Mouse (Mus musculus): ENCODE measurements around the gene Gins1. TPM values are rescaled to one million over a fixed set of nuclear protein-coding genes. Genes with fewer than 3 reads are reported as not detected.
A peak's percentile ranks its signal among the peaks of the same experiment; 100 is the strongest.

Gene Gins1
- 41.4 and 45.8 TPM in 2 replicates for polyA plus RNA-seq (2015; fragmentation: Nextera tagmentation; extraction: Ambion mirVana)

- Histone ChIP-seq H3K36me3 (no peaks in the 10 kb centered on the region), H3K4me1 (peaks cover 10% of the 10 kb centered on the region), H3K4me3 (peak within 1 kb of the TSS; percentile 70), H3K4me2 (peak within 1 kb of the TSS; percentile 83), H3K27me3 (no peaks in the 10 kb centered on the region), H3K9ac (peak within 1 kb of the TSS; percentile 75), H3K27ac (peak within 1 kb of the TSS; percentile 84), H3K9me3 (no peaks in the 10 kb centered on the region)
- 35% methylated on average over 9 of the region's 9 CpGs for WGBS
- no peak for ATAC-seq (ENCODE audit: borderline replicate concordance, extremely low read depth, low FRiP score, low TSS enrichment)
Measured at GRCm38 (mm10) chr2:150904936-150905450, at the start of gene Gins1. TSS of gene Gins1 (plus strand) at chr2:150905400.

GRCm38 (mm10) chr2:150858724-150859487, 46.3 kb upstream of the Gins1 start:
- H3K27me3 ChIP-seq = no peaks in the 10 kb centered on the region
- H3K27ac ChIP-seq = no peak overlapping the region
- H3K36me3 ChIP-seq = no peaks in the 10 kb centered on the region
- no peak overlapping the region for H3K4me3 ChIP-seq
- 70% methylated on average over 9 of the region's 9 CpGs for WGBS
- no peak for ATAC-seq (ENCODE audit: borderline replicate concordance, extremely low read depth, low FRiP score, low TSS enrichment)
- H3K9me3 ChIP-seq = no peaks in the 10 kb centered on the region
- no peak overlapping the region for H3K9ac ChIP-seq
- no peaks in the 10 kb centered on the region for H3K4me1 ChIP-seq
- H3K4me2 ChIP-seq = no peak overlapping the region

GRCm38 (mm10) chr2:150859709-150860470, 45.3 kb upstream of the Gins1 start:
- no peaks in the 10 kb centered on the region for H3K36me3 ChIP-seq
- no peaks in the 10 kb centered on the region for H3K27me3 ChIP-seq
- no peak overlapping the region for H3K9ac ChIP-seq
- no peaks in the 10 kb centered on the region for H3K9me3 ChIP-seq
- WGBS = 71% methylated on average over 11 of the region's 11 CpGs
- no peak overlapping the region for H3K4me2 ChIP-seq
- no peak overlapping the region for H3K27ac ChIP-seq
- no peak overlapping the region for H3K4me3 ChIP-seq
- ATAC-seq (ENCODE audit: borderline replicate concordance, extremely low read depth, low FRiP score, low TSS enrichment) = no peak
- H3K4me1 ChIP-seq = no peaks in the 10 kb centered on the region

- Histone ChIP-seq H3K4me3 (no peak overlapping the region), H3K4me1 (no peaks in the 10 kb centered on the region), H3K4me2 (no peak overlapping the region), H3K9ac (no peak overlapping the region), H3K36me3 (no peaks in the 10 kb centered on the region), H3K27me3 (no peaks in the 10 kb centered on the region), H3K9me3 (no peaks in the 10 kb centered on the region), H3K27ac (no peak overlapping the region)
- ATAC-seq (ENCODE audit: borderline replicate concordance, extremely low read depth, low FRiP score, low TSS enrichment) = no peak
- WGBS = 89% methylated on average over 2 of the region's 2 CpGs
Measured at GRCm38 (mm10) chr2:150861128-150861527, 44.1 kb upstream of the Gins1 start.

GRCm38 (mm10) chr2:150867021-150867420, 38.2 kb upstream of the Gins1 start:
- H3K27ac ChIP-seq = no peak overlapping the region
- no peaks in the 10 kb centered on the region for H3K4me1 ChIP-seq
- no peaks in the 10 kb centered on the region for H3K36me3 ChIP-seq
- H3K4me3 ChIP-seq = no peak overlapping the region
- no peak overlapping the region for H3K9ac ChIP-seq
- H3K4me2 ChIP-seq = no peak overlapping the region
- 89% methylated on average over 2 of the region's 2 CpGs for whole genome bisulfite sequencing
- no peak for ATAC-seq (ENCODE audit: borderline replicate concordance, extremely low read depth, low FRiP score, low TSS enrichment)
- no peaks in the 10 kb centered on the region for H3K27me3 ChIP-seq
- H3K9me3 ChIP-seq = no peaks in the 10 kb centered on the region

- 87% methylated on average over 1 of the region's 1 CpGs for WGBS
- no peaks in the 10 kb centered on the region for H3K36me3 ChIP-seq
Measured at GRCm38 (mm10) chr2:150869446-150869845, 35.8 kb upstream of the Gins1 start.

GRCm38 (mm10) chr2:150874508-150874907, 30.7 kb upstream of the Gins1 start:
- no peaks in the 10 kb centered on the region for H3K9me3 ChIP-seq
- H3K9ac ChIP-seq = no peak overlapping the region
- no peaks in the 10 kb centered on the region for H3K27me3 ChIP-seq
- H3K36me3 ChIP-seq = no peaks in the 10 kb centered on the region
- no peak overlapping the region for H3K27ac ChIP-seq
- no peak for ATAC-seq (ENCODE audit: borderline replicate concordance, extremely low read depth, low FRiP score, low TSS enrichment)
- H3K4me1 ChIP-seq = no peaks in the 10 kb centered on the region
- H3K4me3 ChIP-seq = no peak overlapping the region
- H3K4me2 ChIP-seq = no peak overlapping the region
- WGBS = 79% methylated on average over 1 of the region's 1 CpGs

More at GRCm38 (mm10) chr2:150869446-150869845, 35.8 kb upstream of the Gins1 start:
- Histone ChIP-seq H3K27me3 (no peaks in the 10 kb centered on the region), H3K27ac (no peak overlapping the region), H3K9ac (no peak overlapping the region), H3K4me1 (no peaks in the 10 kb centered on the region), H3K4me2 (no peak overlapping the region), H3K4me3 (no peak overlapping the region), H3K9me3 (no peaks in the 10 kb centered on the region)
- ATAC-seq (ENCODE audit: borderline replicate concordance, extremely low read depth, low FRiP score, low TSS enrichment) = no peak

- Histone ChIP-seq H3K9me3 (no peaks in the 10 kb centered on the region), H3K4me2 (no peak overlapping the region), H3K9ac (no peak overlapping the region), H3K4me3 (no peak overlapping the region), H3K4me1 (no peaks in the 10 kb centered on the region), H3K36me3 (no peaks in the 10 kb centered on the region), H3K27me3 (no peaks in the 10 kb centered on the region), H3K27ac (no peak overlapping the region)
- ATAC-seq (ENCODE audit: borderline replicate concordance, extremely low read depth, low FRiP score, low TSS enrichment) = no peak
- WGBS = 94% methylated on average over 1 of the region's 1 CpGs
Measured at GRCm38 (mm10) chr2:150875226-150875625, 30.0 kb upstream of the Gins1 start.

GRCm38 (mm10) chr2:150877561-150877960, 27.6 kb upstream of the Gins1 start:
- no peak for ATAC-seq (ENCODE audit: borderline replicate concordance, extremely low read depth, low FRiP score, low TSS enrichment)
- no peaks in the 10 kb centered on the region for H3K27me3 ChIP-seq
- WGBS = 75% methylated on average over 4 of the region's 4 CpGs
- no peaks in the 10 kb centered on the region for H3K36me3 ChIP-seq
- no peak overlapping the region for H3K27ac ChIP-seq
- no peak overlapping the region for H3K4me3 ChIP-seq
- H3K9ac ChIP-seq = no peak overlapping the region
- no peak overlapping the region for H3K4me2 ChIP-seq
- H3K4me1 ChIP-seq = no peaks in the 10 kb centered on the region
- H3K9me3 ChIP-seq = no peaks in the 10 kb centered on the region

GRCm38 (mm10) chr2:150884075-150884778, 21.0 kb upstream of the Gins1 start:
- H3K27ac ChIP-seq = no peak overlapping the region
- 94% methylated on average over 8 of the region's 8 CpGs for WGBS
- H3K4me3 ChIP-seq = no peak overlapping the region
- no peaks in the 10 kb centered on the region for H3K9me3 ChIP-seq
- H3K4me1 ChIP-seq = 0 out of 2 replicates have a peak, but pooled peaks cover 3% of the 10 kb centered on the region
- H3K27me3 ChIP-seq = no peaks in the 10 kb centered on the region
- ATAC-seq (ENCODE audit: borderline replicate concordance, extremely low read depth, low FRiP score, low TSS enrichment) = peak; percentile 20; the same call in 1 of the 2 replicates
- no peak overlapping the region for H3K9ac ChIP-seq
- no peaks in the 10 kb centered on the region for H3K36me3 ChIP-seq
- H3K4me2 ChIP-seq = no peak overlapping the region

- ATAC-seq (ENCODE audit: borderline replicate concordance, extremely low read depth, low FRiP score, low TSS enrichment) = peak; percentile 28; the same call in 1 of the 2 replicates
- no peak overlapping the region for H3K9ac ChIP-seq
- WGBS = 40% methylated on average over 1 of the region's 1 CpGs
- H3K27ac ChIP-seq = no peak overlapping the region
- H3K27me3 ChIP-seq = no peaks in the 10 kb centered on the region
- H3K36me3 ChIP-seq = no peaks in the 10 kb centered on the region
- no peak overlapping the region for H3K4me3 ChIP-seq
- H3K4me2 ChIP-seq = no peak overlapping the region
- no peaks in the 10 kb centered on the region for H3K9me3 ChIP-seq
- H3K4me1 ChIP-seq = 0 out of 2 replicates have a peak, but pooled peaks cover 3% of the 10 kb centered on the region
Measured at GRCm38 (mm10) chr2:150884779-150885110, 20.5 kb upstream of the Gins1 start.

All from lung, embryonic 15.5 days (tissue).